Mouse (Mus musculus): ENCODE data around the gene Pdxk. TPM values are rescaled to one million over a fixed set of nuclear protein-coding genes. Genes with fewer than 3 reads are reported as not detected.
A peak's percentile ranks its signal among the peaks of the same experiment; 100 is the strongest.

Gene Pdxk
- polyA plus RNA-seq, 1 experiment from 2014 or later = 22.8 TPM

DNA sequence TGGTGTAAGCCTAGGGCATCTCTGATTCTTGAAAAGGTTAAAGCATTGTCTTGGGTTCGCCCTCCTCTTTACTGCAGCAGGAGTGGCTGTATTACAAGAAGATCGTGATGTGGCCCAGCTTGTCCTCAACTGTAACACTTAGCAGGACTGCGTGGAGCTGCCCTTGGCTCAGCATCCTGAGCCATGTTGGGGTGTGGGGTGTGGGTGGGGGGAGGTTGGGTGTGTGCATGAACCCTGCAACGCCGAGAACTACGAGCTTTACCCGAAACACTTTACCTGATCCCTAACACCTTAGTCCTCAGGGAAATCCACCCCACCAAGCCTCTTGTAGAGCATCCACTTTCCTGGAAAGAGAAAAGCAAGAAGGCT, 51.6 kb downstream of the Pdxk start:
- ATAC-seq = no peak; the same call in 1 of the 2 replicates
- Histone ChIP-seq H3K27ac (ENCODE audit: low read depth, low read length) (no peak overlapping the region), H3K4me1 (replicated peaks; ENCODE audit: control insufficient read depth, insufficient read depth, low read length) (no peaks in the 10 kb centered on the region), H3K36me3 (ENCODE audit: control insufficient read depth, insufficient read depth) (peaks cover 26% of the 10 kb centered on the region), H3K9me3 (ENCODE audit: control insufficient read depth) (no peaks in the 10 kb centered on the region), H3K27me3 (replicated peaks; ENCODE audit: control insufficient read depth, insufficient read depth, low read length) (no peaks in the 10 kb centered on the region), H3K9ac (ENCODE audit: low read depth, low read length) (no peak overlapping the region), H3K4me2 (replicated peaks; ENCODE audit: low read depth) (peak overlapping the region; percentile 85), H3K4me3 (ENCODE audit: low read depth, low read length) (peak overlapping the region; percentile 58)
- no peak for TF ChIP-seq CTCF (IDR thresholded peaks at IDR 0.05; ENCODE audit: low read depth)
- WGBS = 38% methylated on average over 7 of the region's 7 CpGs

GRCm38 (mm10) chr10:78412319-78413151, 52.2 kb downstream of the Pdxk start, which contains the start of gene Rrp1:
Gene Rrp1 (minus strand): TSS chr10:78413043.
- peak; percentile 100 for TF ChIP-seq CTCF (IDR thresholded peaks at IDR 0.05; ENCODE audit: low read depth)
- Histone ChIP-seq H3K27me3 (replicated peaks; ENCODE audit: control insufficient read depth, insufficient read depth, low read length) (no peaks in the 10 kb centered on the region), H3K27ac (ENCODE audit: low read depth, low read length) (peak within 1 kb of the TSS; percentile 84), H3K36me3 (ENCODE audit: control insufficient read depth, insufficient read depth) (peaks cover 30% of the 10 kb centered on the region), H3K4me2 (replicated peaks; ENCODE audit: low read depth) (peak within 1 kb of the TSS; percentile 85), H3K9me3 (ENCODE audit: control insufficient read depth) (no peaks in the 10 kb centered on the region), H3K9ac (ENCODE audit: low read depth, low read length) (peak within 1 kb of the TSS; percentile 79), H3K4me1 (replicated peaks; ENCODE audit: control insufficient read depth, insufficient read depth, low read length) (no peaks in the 10 kb centered on the region), H3K4me3 (ENCODE audit: low read depth, low read length) (peak within 1 kb of the TSS; percentile 58)
- under 1% methylated on average over 70 of the region's 70 CpGs for WGBS
- peak; percentile 89 for ATAC-seq

GRCm38 (mm10) chr10:78411851-78412250, 52.9 kb downstream of the Pdxk start:
- peak overlapping the region; percentile 85 for H3K4me2 ChIP-seq (replicated peaks; ENCODE audit: low read depth)
- H3K27ac ChIP-seq (ENCODE audit: low read depth, low read length) = peak overlapping the region; percentile 84; the same call in 1 of the 2 replicates
- no peaks in the 10 kb centered on the region for H3K9me3 ChIP-seq (ENCODE audit: control insufficient read depth)
- 9% methylated on average over 8 of the region's 8 CpGs for WGBS
- TF ChIP-seq CTCF (IDR thresholded peaks at IDR 0.05; ENCODE audit: low read depth) = no peak
- H3K9ac ChIP-seq (ENCODE audit: low read depth, low read length) = peak overlapping the region; percentile 79
- no peaks in the 10 kb centered on the region for H3K4me1 ChIP-seq (replicated peaks; ENCODE audit: control insufficient read depth, insufficient read depth, low read length)
- H3K4me3 ChIP-seq (ENCODE audit: low read depth, low read length) = peak overlapping the region; percentile 58
- H3K36me3 ChIP-seq (ENCODE audit: control insufficient read depth, insufficient read depth) = peaks cover 37% of the 10 kb centered on the region
- H3K27me3 ChIP-seq (replicated peaks; ENCODE audit: control insufficient read depth, insufficient read depth, low read length) = no peaks in the 10 kb centered on the region
- no peak for ATAC-seq

GRCm38 (mm10) chr10:78409035-78409788, 55.6 kb downstream of the Pdxk start:
- Histone ChIP-seq H3K9me3 (ENCODE audit: control insufficient read depth) (no peaks in the 10 kb centered on the region), H3K4me2 (replicated peaks; ENCODE audit: low read depth) (no peak overlapping the region), H3K4me1 (replicated peaks; ENCODE audit: control insufficient read depth, insufficient read depth, low read length) (no peaks in the 10 kb centered on the region), H3K36me3 (ENCODE audit: control insufficient read depth, insufficient read depth) (peaks cover 61% of the 10 kb centered on the region), H3K27me3 (replicated peaks; ENCODE audit: control insufficient read depth, insufficient read depth, low read length) (no peaks in the 10 kb centered on the region), H3K9ac (ENCODE audit: low read depth, low read length) (no peak overlapping the region), H3K27ac (ENCODE audit: low read depth, low read length) (no peak overlapping the region), H3K4me3 (ENCODE audit: low read depth, low read length) (no peak overlapping the region)
- no peak for TF ChIP-seq CTCF (IDR thresholded peaks at IDR 0.05; ENCODE audit: low read depth)
- WGBS = 86% methylated on average over 9 of the region's 9 CpGs
- ATAC-seq = no peak

- H3K27me3 ChIP-seq (replicated peaks; ENCODE audit: control insufficient read depth, insufficient read depth, low read length) = no peaks in the 10 kb centered on the region
- H3K4me1 ChIP-seq (replicated peaks; ENCODE audit: control insufficient read depth, insufficient read depth, low read length) = no peaks in the 10 kb centered on the region
- H3K9me3 ChIP-seq (ENCODE audit: control insufficient read depth) = no peaks in the 10 kb centered on the region
- TF ChIP-seq CTCF (IDR thresholded peaks at IDR 0.05; ENCODE audit: low read depth) = no peak
- H3K9ac ChIP-seq (ENCODE audit: low read depth, low read length) = no peak overlapping the region
- no peak overlapping the region for H3K27ac ChIP-seq (ENCODE audit: low read depth, low read length)
- H3K4me3 ChIP-seq (ENCODE audit: low read depth, low read length) = no peak overlapping the region
- ATAC-seq = no peak
- WGBS = 75% methylated on average over 4 of the region's 4 CpGs
- H3K4me2 ChIP-seq (replicated peaks; ENCODE audit: low read depth) = no peak overlapping the region
- H3K36me3 ChIP-seq (ENCODE audit: control insufficient read depth, insufficient read depth) = peaks cover 82% of the 10 kb centered on the region
Measured at GRCm38 (mm10) chr10:78407132-78407531, 57.6 kb downstream of the Pdxk start.

DNA sequence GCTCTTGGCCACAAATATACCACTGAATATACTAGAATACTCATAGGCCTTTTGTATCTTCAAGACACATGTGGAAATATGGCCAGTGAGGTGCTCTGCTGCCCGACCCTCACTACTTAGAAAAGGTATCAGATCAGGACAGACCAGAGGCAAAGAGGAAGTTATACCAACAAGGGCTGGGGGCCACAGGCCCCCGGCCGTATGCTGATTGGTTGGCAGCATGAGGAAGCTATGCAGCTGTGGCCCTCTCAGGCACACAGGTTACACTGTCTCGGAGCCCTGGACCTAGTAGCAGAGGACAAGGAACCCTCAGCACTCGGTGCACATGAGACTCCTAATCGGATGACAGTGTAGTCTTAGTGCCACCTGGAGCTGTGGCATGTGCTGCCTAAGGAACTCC, 58.6 kb downstream of the Pdxk start:
- Histone ChIP-seq H3K4me2 (replicated peaks; ENCODE audit: low read depth) (no peak overlapping the region), H3K9me3 (ENCODE audit: control insufficient read depth) (no peaks in the 10 kb centered on the region), H3K27ac (ENCODE audit: low read depth, low read length) (no peak overlapping the region), H3K4me3 (ENCODE audit: low read depth, low read length) (no peak overlapping the region), H3K4me1 (replicated peaks; ENCODE audit: control insufficient read depth, insufficient read depth, low read length) (no peaks in the 10 kb centered on the region), H3K27me3 (replicated peaks; ENCODE audit: control insufficient read depth, insufficient read depth, low read length) (no peaks in the 10 kb centered on the region), H3K36me3 (ENCODE audit: control insufficient read depth, insufficient read depth) (peaks cover 91% of the 10 kb centered on the region), H3K9ac (ENCODE audit: low read depth, low read length) (no peak overlapping the region)
- WGBS = 90% methylated on average over 6 of the region's 6 CpGs
- ATAC-seq = no peak
- no peak for TF ChIP-seq CTCF (IDR thresholded peaks at IDR 0.05; ENCODE audit: low read depth)
